Mouse (Mus musculus): ENCODE measurements around the gene Serpine2. TPM values are rescaled to one million over a fixed set of nuclear protein-coding genes. Genes with fewer than 3 reads are reported as not detected.

Gene Serpine2
- 54.7 and 60.4 TPM in 2 replicates for polyA plus RNA-seq (2016; fragmentation: Nextera tagmentation; extraction: Ambion mirVana)

DNA sequence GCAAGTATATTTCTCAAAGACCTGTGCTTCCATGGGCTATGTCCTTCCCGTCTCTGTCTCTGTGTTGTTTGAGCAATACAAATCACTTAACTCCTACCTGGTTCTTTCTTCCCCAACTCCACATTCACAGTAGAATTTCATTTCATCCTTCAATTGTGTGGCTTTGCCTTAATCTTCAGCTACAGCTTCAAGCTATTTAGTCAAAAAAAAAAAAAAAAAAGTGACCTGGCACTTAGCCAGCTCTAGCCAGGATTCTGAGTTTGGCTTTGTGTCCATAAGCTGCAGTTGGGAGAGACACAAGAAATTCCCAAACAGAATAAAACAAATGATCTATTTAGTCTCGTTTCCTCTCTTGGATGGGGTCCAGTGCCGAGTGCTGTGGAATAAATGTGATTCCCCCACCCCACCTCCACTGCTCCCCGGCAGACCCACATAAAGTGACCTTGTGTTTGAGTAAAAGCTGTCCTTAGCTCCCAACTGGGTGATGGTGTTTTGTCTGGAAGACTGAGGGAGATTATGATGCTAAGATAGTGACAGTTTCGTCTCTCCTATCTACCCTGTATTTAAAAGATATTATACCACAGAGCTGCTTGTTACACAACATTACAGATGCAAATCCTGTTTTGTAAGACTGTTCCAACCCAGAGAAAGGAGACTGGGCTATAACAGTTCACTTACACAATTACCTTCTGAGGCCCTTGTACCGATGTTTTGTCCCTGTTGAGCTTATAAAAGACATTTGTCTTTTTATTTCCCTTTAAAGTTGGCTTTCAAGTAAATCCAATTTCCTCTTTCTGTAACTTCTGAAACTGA, at the start of gene Serpine2:
Serpine2 (minus strand) TSS at position 51 of the 813 bp plus-strand sequence.
- Histone ChIP-seq H3K27ac (replicated peaks) (0 out of 2 replicates have a peak within 1 kb of the TSS, but pooled peaks have one; percentile 42), H3K9me3 (replicated peaks) (no peaks in the 10 kb centered on the region), H3K36me3 (no peaks in the 10 kb centered on the region), H3K27me3 (ENCODE audit: low read depth, poor library complexity, severe bottlenecking) (peaks cover 45% of the 10 kb centered on the region), H3K4me1 (peaks cover 55% of the 10 kb centered on the region), H3K4me3 (no peak within 1 kb of the TSS)
- DNase-seq (ENCODE audit: low spot score): no peak
- WGBS: 46% methylated on average over 6 of the region's 6 CpGs

DNA sequence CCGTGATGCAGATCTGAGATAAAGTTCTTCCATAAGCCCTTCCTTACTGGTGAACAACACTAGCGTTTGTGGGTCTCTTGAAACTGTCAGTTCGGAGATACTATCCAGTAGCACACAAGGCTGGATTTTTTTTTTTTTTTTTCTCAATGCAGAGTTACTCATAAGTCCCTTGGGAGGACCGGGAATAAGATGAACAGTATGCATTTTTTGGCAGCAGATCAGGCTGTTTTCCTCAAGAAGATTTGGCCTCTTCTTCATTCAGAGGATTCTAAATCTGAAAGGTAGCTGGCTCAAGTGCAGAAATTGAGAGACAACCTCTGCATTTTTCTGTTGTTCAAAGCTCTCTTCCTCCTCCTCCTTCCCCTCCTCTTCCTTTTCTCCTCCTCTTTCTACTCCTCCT, 46.8 kb upstream of the Serpine2 start:
- no peaks in the 10 kb centered on the region for H3K4me1 ChIP-seq
- no peaks in the 10 kb centered on the region for H3K9me3 ChIP-seq (replicated peaks)
- H3K27ac ChIP-seq (replicated peaks): no peak overlapping the region
- DNase-seq (ENCODE audit: low spot score): no peak
- WGBS: 91% methylated on average over 4 of the region's 4 CpGs
- no peaks in the 10 kb centered on the region for H3K27me3 ChIP-seq (ENCODE audit: low read depth, poor library complexity, severe bottlenecking)
- no peaks in the 10 kb centered on the region for H3K36me3 ChIP-seq
- H3K4me3 ChIP-seq: no peak overlapping the region

DNA sequence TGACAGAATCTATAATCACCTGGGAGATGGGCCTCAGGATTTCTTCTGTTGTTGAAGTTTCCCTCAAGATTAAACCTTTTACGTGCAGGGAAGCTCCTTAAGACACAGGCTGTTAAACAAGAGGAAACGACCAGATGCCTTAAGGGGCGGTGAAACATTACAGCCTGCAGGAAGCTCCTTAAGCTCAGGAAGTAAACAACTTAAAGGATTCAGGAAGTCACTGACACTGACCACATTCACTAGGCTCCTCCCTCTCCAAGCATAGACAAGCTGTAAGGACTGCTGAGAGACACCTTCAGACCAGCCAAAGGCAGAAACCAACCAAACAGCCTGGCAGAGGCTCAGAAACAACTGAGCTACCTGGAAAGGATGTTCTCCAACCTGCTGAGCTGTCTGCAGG, 44.3 kb upstream of the Serpine2 start:
- H3K4me3 ChIP-seq: no peak overlapping the region
- DNase-seq (ENCODE audit: low spot score): no peak
- H3K4me1 ChIP-seq: no peaks in the 10 kb centered on the region
- no peaks in the 10 kb centered on the region for H3K36me3 ChIP-seq
- no peaks in the 10 kb centered on the region for H3K27me3 ChIP-seq (ENCODE audit: low read depth, poor library complexity, severe bottlenecking)
- H3K27ac ChIP-seq (replicated peaks): no peak overlapping the region
- no peaks in the 10 kb centered on the region for H3K9me3 ChIP-seq (replicated peaks)
- WGBS: 77% methylated on average over 3 of the region's 3 CpGs

DNA sequence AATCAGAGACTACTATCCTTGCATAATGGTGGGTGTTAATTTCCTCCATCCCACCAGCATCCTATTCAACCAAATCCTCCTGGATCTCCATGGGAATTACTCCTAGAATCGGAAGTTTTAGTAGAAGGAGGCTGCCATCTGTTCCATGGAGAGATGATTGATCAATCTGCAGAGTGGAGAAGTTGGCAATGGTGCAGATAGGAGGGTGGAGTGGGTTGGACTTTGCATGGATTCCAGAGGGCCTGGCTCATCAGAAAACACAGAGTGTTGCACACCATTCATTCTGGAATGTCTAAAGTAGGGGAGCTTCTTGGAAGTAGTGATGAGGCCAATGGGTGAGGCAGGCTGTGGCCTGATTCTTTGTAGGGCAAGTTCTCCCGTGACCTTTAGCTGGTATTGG, 41.9 kb upstream of the Serpine2 start:
- DNase-seq (ENCODE audit: low spot score): no peak
- WGBS: 68% methylated on average over 2 of the region's 2 CpGs
- H3K27ac ChIP-seq (replicated peaks): no peak overlapping the region
- H3K27me3 ChIP-seq (ENCODE audit: low read depth, poor library complexity, severe bottlenecking): no peaks in the 10 kb centered on the region
- no peaks in the 10 kb centered on the region for H3K4me1 ChIP-seq
- H3K36me3 ChIP-seq: no peaks in the 10 kb centered on the region
- no peak overlapping the region for H3K4me3 ChIP-seq
- H3K9me3 ChIP-seq (replicated peaks): no peaks in the 10 kb centered on the region

DNA sequence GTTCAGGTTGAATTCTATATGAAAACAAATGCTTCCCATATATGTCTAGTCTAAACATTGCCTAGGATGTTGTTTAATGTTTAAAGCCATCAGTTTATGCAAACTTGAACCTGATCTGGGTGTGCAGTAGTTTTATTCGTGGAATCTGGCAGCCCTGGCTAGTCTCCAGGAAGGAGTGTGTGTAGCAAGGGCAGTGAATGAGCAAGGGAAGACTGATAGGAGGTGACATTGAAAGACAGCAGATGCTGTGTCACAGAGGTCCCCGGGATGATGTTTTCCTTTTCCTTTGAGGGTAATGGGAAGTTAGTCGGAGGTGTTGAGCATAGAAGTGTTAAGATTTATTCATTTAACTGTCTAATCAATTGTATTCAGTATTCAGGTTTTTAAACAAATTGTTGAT, 21.7 kb upstream of the Serpine2 start:
- no peaks in the 10 kb centered on the region for H3K27me3 ChIP-seq (ENCODE audit: low read depth, poor library complexity, severe bottlenecking)
- no peak overlapping the region for H3K4me3 ChIP-seq
- no peaks in the 10 kb centered on the region for H3K9me3 ChIP-seq (replicated peaks)
- no peak overlapping the region for H3K27ac ChIP-seq (replicated peaks)
- H3K4me1 ChIP-seq: no peaks in the 10 kb centered on the region
- H3K36me3 ChIP-seq: no peaks in the 10 kb centered on the region
- DNase-seq (ENCODE audit: low spot score): no peak
- 75% methylated on average over 3 of the region's 3 CpGs for WGBS

DNA sequence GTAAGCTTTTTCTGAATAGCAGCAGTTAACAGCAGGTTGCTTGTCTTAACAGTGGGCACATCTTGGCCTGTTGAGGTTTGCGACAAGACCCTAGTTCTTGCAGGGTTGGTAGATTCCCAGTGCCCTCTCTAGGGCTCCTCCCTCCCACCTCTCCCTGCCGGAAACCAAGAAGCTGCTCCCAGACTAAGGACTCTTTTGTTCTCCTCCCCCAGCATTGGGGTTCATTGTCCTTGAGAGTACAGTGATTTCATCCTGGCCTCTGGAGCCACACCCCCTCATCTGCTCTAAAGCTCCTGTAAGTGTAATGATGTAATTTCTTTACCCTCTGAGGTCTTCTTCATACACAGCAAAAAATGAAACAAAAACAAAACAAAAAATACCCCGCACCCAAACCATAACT, 13.8 kb upstream of the Serpine2 start:
- Histone ChIP-seq H3K9me3 (replicated peaks) (no peaks in the 10 kb centered on the region), H3K27ac (replicated peaks) (no peak overlapping the region), H3K4me3 (no peak overlapping the region), H3K4me1 (no peaks in the 10 kb centered on the region), H3K36me3 (no peaks in the 10 kb centered on the region), H3K27me3 (ENCODE audit: low read depth, poor library complexity, severe bottlenecking) (no peaks in the 10 kb centered on the region)
- no peak for DNase-seq (ENCODE audit: low spot score)
- WGBS: 66% methylated on average over 3 of the region's 3 CpGs

DNA sequence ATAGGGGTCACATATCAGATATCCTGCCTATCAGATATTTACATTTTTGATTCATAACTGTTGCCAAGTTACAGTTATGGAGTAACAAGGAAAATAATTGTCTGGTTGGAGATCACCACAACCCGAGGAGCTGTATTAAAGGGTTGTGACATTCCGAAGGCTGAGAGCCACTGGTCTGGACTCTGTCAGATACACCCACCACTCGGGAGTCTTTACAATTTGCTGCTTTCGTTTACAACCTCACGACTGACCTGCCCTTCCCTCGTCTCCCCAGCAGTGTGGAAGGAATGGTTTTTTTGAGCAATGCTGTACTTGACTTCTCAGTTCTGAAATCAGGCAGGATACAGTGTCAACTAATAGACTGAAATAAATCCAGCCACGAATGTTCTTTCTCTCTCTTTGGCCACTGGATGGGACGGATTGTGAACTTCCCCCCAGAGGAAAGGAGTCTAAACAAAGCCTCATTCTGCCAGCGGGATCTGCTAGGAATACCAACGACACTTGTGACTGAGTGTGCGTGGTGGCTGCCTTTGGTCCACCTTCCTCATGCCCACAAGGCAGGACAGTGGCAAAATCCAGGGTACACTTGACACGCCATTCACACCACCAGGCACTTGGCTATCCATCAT, 455 bp downstream of the Serpine2 start:
- peaks cover 45% of the 10 kb centered on the region for H3K27me3 ChIP-seq (ENCODE audit: low read depth, poor library complexity, severe bottlenecking)
- no peaks in the 10 kb centered on the region for H3K9me3 ChIP-seq (replicated peaks)
- no peak for DNase-seq (ENCODE audit: low spot score)
- peaks cover 55% of the 10 kb centered on the region for H3K4me1 ChIP-seq
- H3K36me3 ChIP-seq: no peaks in the 10 kb centered on the region
- no peak overlapping the region for H3K4me3 ChIP-seq
- 53% methylated on average over 12 of the region's 12 CpGs for WGBS
- H3K27ac ChIP-seq (replicated peaks): no peak overlapping the region

DNA sequence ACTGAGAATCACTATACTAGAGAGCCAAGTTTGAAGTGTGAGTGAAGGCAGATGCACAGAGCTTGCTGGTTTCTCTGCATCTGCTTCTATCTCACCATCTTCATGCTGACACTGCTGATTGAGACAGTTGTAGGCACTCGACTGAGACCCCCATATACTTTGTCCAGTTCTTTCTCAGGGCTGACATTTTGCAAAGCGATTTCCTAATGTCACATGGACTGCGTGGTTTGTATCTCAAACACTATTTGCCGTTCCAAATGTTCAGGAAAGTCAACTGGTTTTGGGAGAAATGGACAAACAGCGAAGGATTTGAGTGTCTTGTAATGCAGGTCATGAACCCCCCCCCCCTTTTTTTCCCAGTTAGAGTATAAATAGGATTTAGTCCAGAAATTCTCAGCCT, 1.0 kb downstream of the Serpine2 start:
- WGBS: 77% methylated on average over 5 of the region's 5 CpGs

DNA sequence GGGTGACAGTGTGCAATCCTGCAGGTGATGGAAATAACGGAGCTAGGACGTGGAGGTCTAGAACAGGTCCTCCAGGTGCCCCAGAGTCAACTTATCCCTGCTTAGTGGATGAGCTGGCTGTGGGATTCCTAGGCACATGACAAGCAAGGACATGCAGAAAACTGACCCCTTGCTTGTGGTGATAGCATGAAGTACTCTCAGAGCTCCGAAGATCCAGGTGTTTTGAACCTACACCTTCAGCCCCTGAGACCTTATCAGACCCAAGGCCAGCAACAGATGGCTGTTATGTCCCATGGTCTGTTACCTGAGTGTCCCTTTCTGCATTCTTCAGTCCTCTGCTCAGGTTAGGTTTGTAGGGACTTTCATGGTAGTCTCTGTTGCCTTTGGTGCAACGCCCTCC, 2.0 kb downstream of the Serpine2 start:
- 28% methylated on average over 4 of the region's 4 CpGs for WGBS
- peaks cover 55% of the 10 kb centered on the region for H3K4me1 ChIP-seq
- H3K9me3 ChIP-seq (replicated peaks): no peaks in the 10 kb centered on the region
- H3K27ac ChIP-seq (replicated peaks): peak overlapping the region; percentile 90
- no peak for DNase-seq (ENCODE audit: low spot score)
- no peaks in the 10 kb centered on the region for H3K36me3 ChIP-seq
- H3K4me3 ChIP-seq: peak overlapping the region; percentile 76
- peaks cover 45% of the 10 kb centered on the region for H3K27me3 ChIP-seq (ENCODE audit: low read depth, poor library complexity, severe bottlenecking)

More for the DNA sequence above, 1.0 kb downstream of the Serpine2 start:
- DNase-seq (ENCODE audit: low spot score): no peak
- Histone ChIP-seq H3K4me3 (no peak overlapping the region), H3K9me3 (replicated peaks) (no peaks in the 10 kb centered on the region), H3K36me3 (no peaks in the 10 kb centered on the region), H3K27me3 (ENCODE audit: low read depth, poor library complexity, severe bottlenecking) (peaks cover 45% of the 10 kb centered on the region), H3K4me1 (peaks cover 55% of the 10 kb centered on the region), H3K27ac (replicated peaks) (no peak overlapping the region)

DNA sequence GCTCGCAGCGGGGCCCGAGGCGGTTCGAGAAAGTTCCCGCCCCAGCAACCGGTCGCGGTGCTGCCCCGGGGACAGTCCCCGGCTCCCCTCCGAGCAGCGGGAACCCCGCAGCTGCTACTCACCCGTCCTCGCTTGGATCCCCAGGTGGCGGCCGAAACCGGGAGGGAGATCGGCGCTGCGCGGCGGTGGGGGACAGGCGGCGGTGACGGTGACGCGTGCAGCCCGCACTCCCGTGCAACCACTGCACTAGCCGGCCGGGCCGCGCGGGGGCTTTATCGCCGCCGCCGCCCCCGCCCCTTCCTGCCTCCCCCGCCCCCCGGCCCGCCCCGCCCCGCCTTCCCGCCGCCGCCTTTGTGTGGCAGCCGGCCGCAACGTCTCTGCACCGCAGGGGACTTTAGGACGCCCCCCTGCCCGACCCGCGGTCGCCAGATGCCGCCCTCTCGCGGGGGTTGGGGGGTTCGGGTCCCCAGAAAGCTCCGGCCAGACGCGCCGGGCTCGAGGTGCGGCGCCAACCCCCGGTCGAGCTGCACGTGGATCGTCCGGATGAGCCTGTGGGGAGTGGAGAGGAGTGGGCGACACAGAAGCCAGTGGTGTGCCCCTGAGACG, 2.5 kb downstream of the Serpine2 start:
- under 1% methylated on average over 61 of the region's 76 CpGs for WGBS
- no peaks in the 10 kb centered on the region for H3K36me3 ChIP-seq
- peak overlapping the region; percentile 76 for H3K4me3 ChIP-seq
- peaks cover 55% of the 10 kb centered on the region for H3K4me1 ChIP-seq
- peak overlapping the region; percentile 90 for H3K27ac ChIP-seq (replicated peaks)
- H3K9me3 ChIP-seq (replicated peaks): no peaks in the 10 kb centered on the region
- peaks cover 45% of the 10 kb centered on the region for H3K27me3 ChIP-seq (ENCODE audit: low read depth, poor library complexity, severe bottlenecking)
- DNase-seq (ENCODE audit: low spot score): peak; percentile 62

DNA sequence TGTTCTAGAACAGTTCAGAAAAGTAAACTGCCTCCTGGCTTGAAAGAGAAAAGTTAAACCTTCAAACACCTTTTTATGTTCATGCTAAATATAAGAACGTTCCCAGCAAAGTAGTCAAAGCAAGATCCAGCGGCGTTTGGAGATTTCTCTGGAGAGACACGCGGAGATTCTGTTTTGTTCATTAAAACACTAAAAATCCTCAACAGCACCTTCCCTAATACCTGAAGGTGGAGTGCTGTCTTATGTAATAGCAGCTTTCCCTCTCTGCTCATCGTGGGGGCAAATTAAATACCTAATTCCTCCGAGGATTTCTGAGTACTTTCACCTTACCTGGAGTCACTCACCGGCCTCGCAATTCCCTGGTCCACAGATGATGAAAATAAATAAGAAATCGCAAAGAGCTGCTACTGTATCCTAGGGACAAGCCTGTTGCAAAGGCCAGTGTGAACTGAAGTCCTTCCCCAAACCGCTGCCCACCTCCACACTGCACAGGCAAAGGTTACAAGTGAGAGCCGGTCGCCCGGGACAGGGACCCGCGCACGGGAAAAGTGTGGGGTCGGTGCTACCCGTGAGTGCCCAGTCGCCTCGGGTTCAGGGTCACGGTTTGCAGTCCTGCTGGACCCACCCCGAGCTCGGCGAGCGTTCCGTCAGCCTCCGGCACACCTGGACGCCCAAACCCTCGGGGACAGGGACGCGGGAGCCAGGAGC, 3.1 kb downstream of the Serpine2 start:
- H3K27ac ChIP-seq (replicated peaks): peak overlapping the region; percentile 90
- H3K36me3 ChIP-seq: no peaks in the 10 kb centered on the region
- whole genome bisulfite sequencing: 2% methylated on average over 32 of the region's 32 CpGs
- H3K27me3 ChIP-seq (ENCODE audit: low read depth, poor library complexity, severe bottlenecking): peaks cover 45% of the 10 kb centered on the region
- peaks cover 55% of the 10 kb centered on the region for H3K4me1 ChIP-seq
- no peaks in the 10 kb centered on the region for H3K9me3 ChIP-seq (replicated peaks)
- H3K4me3 ChIP-seq: peak overlapping the region; percentile 76
- DNase-seq (ENCODE audit: low spot score): peak; percentile 55

DNA sequence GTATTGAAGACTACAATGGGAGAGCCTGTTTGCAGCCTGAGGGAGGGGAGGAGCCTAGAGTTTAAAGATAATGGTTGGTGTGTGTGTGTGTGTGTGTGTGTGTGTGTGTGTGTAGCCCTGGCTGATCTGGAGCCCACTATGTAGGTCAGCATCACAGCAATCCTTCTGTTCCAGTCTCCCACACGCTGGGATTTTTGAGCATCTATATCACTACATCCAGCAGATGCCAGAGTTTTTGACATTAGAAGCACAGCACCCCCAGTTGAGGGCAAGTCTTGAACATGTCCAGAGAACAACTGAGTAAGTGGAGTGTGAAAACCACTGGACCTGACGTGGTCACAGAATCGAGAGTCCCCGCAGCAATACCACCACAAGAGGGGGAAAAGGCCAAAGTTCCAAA, 4.2 kb downstream of the Serpine2 start:
- Histone ChIP-seq H3K36me3 (no peaks in the 10 kb centered on the region), H3K9me3 (replicated peaks) (no peaks in the 10 kb centered on the region), H3K27ac (replicated peaks) (no peak overlapping the region), H3K27me3 (ENCODE audit: low read depth, poor library complexity, severe bottlenecking) (peaks cover 40% of the 10 kb centered on the region), H3K4me1 (peaks cover 47% of the 10 kb centered on the region), H3K4me3 (no peak overlapping the region)
- no peak for DNase-seq (ENCODE audit: low spot score)
- 37% methylated on average over 4 of the region's 4 CpGs for WGBS

Measured in midbrain, embryonic 10.5 days (tissue).